Mouse (Mus musculus): Measurements from ENCODE around the gene Kcnk4. TPM values are rescaled to one million over a fixed set of nuclear protein-coding genes. Genes with fewer than 3 reads are reported as not detected.

The Kcnk4 gene
- total RNA-seq (2014; fragmentation: Nextera tagmentation), result not detected in 2 replicates
- total RNA-seq (2017), result 0.23 TPM in 1 of 2 replicates, not detected in the other
- polyA plus RNA-seq (2012), result 0.05 TPM in 1 of 2 replicates, not detected in the other

- peaks cover 19% of the 10 kb centered on the region for H3K36me3 ChIP-seq (replicated peaks)
- DNase-seq (ENCODE audit: low spot score) (no peak), ATAC-seq (ENCODE audit: extremely low read depth, insufficient number of reproducible peaks, low FRiP score, poor library complexity, severe bottlenecking) (no peak)
- H3K9me3 ChIP-seq (replicated peaks), result peaks cover 8% of the 10 kb centered on the region
- H3K27me3 ChIP-seq (ENCODE audit: insufficient read depth, low read length), result peaks cover 50% of the 10 kb centered on the region
- peaks cover 7% of the 10 kb centered on the region for H3K4me1 ChIP-seq (ENCODE audit: insufficient read depth, low read depth, low read length)
- peak within 1 kb of the TSS; percentile 33; the same call in 1 of the 2 replicates for H3K4me3 ChIP-seq (ENCODE audit: low read depth, low read length)
- TF ChIP-seq GATA1 (IDR thresholded peaks at IDR 0.05; ENCODE audit: borderline replicate concordance, low read length), result no peak
- TF ChIP-seq TAL1 (conservative IDR thresholded peaks at IDR 0.05; ENCODE audit: low read depth, low read length), result no peak
- no peak for TF ChIP-seq POLR2AphosphoS5 (IDR thresholded peaks at IDR 0.05; ENCODE audit: insufficient replicate concordance, low read depth, low read length)
- TF ChIP-seq GATA2 (IDR thresholded peaks at IDR 0.05; ENCODE audit: borderline replicate concordance, low read depth, low read length), result no peak
- TF ChIP-seq CTCF (IDR thresholded peaks at IDR 0.05; ENCODE audit: low read depth, low read length), result no peak
These were observed at the start of gene Kcnk4 for GRCm38 (mm10) chr19:6934195-6934977. TSS of gene Kcnk4 (minus strand) at chr19:6934515.

- TF ChIP-seq POLR2AphosphoS5 (IDR thresholded peaks at IDR 0.05; ENCODE audit: insufficient replicate concordance, low read depth, low read length) (no peak), TAL1 (conservative IDR thresholded peaks at IDR 0.05; ENCODE audit: low read depth, low read length) (no peak), GATA1 (IDR thresholded peaks at IDR 0.05; ENCODE audit: borderline replicate concordance, low read length) (no peak), GATA2 (IDR thresholded peaks at IDR 0.05; ENCODE audit: borderline replicate concordance, low read depth, low read length) (no peak), CTCF (IDR thresholded peaks at IDR 0.05; ENCODE audit: low read depth, low read length) (no peak)
- no peaks in the 10 kb centered on the region for H3K9me3 ChIP-seq (replicated peaks)
- no peak overlapping the region for H3K4me3 ChIP-seq (ENCODE audit: low read depth, low read length)
- no peaks in the 10 kb centered on the region for H3K27me3 ChIP-seq (ENCODE audit: insufficient read depth, low read length)
- no peak for ATAC-seq (ENCODE audit: extremely low read depth, insufficient number of reproducible peaks, low FRiP score, poor library complexity, severe bottlenecking)
- peaks cover 63% of the 10 kb centered on the region for H3K4me1 ChIP-seq (ENCODE audit: insufficient read depth, low read depth, low read length)
- DNase-seq (ENCODE audit: low spot score), result no peak
- peaks cover 55% of the 10 kb centered on the region for H3K36me3 ChIP-seq (replicated peaks)
These were observed 49.3 kb upstream of the Kcnk4 start for GRCm38 (mm10) chr19:6983621-6984020.

GRCm38 (mm10) chr19:6981465-6981864, 47.1 kb upstream of the Kcnk4 start:
- no peak for TF ChIP-seq GATA1 (IDR thresholded peaks at IDR 0.05; ENCODE audit: borderline replicate concordance, low read length)
- TF ChIP-seq TAL1 (conservative IDR thresholded peaks at IDR 0.05; ENCODE audit: low read depth, low read length), result no peak
- TF ChIP-seq POLR2AphosphoS5 (IDR thresholded peaks at IDR 0.05; ENCODE audit: insufficient replicate concordance, low read depth, low read length), result no peak
- no peak for TF ChIP-seq CTCF (IDR thresholded peaks at IDR 0.05; ENCODE audit: low read depth, low read length)
- TF ChIP-seq GATA2 (IDR thresholded peaks at IDR 0.05; ENCODE audit: borderline replicate concordance, low read depth, low read length), result no peak
- H3K4me1 ChIP-seq (ENCODE audit: insufficient read depth, low read depth, low read length), result peaks cover 66% of the 10 kb centered on the region
- H3K4me3 ChIP-seq (ENCODE audit: low read depth, low read length), result peak overlapping the region; percentile 76; the same call in 1 of the 2 replicates
- no peak for ATAC-seq (ENCODE audit: extremely low read depth, insufficient number of reproducible peaks, low FRiP score, poor library complexity, severe bottlenecking)
- H3K9me3 ChIP-seq (replicated peaks), result no peaks in the 10 kb centered on the region
- peaks cover 72% of the 10 kb centered on the region for H3K36me3 ChIP-seq (replicated peaks)
- DNase-seq (ENCODE audit: low spot score), result no peak
- H3K27me3 ChIP-seq (ENCODE audit: insufficient read depth, low read length), result no peaks in the 10 kb centered on the region

GRCm38 (mm10) chr19:6980381-6981093, 46.2 kb upstream of the Kcnk4 start, which contains the start of gene Fkbp2:
TSS of gene Fkbp2 (minus strand) at chr19:6980501.
- H3K4me1 ChIP-seq (ENCODE audit: insufficient read depth, low read depth, low read length), result peaks cover 66% of the 10 kb centered on the region

GRCm38 (mm10) chr19:6979486-6980380, 45.4 kb upstream of the Kcnk4 start:
- Histone ChIP-seq H3K27me3 (ENCODE audit: insufficient read depth, low read length) (no peaks in the 10 kb centered on the region), H3K4me1 (ENCODE audit: insufficient read depth, low read depth, low read length) (peaks cover 65% of the 10 kb centered on the region), H3K9me3 (replicated peaks) (no peaks in the 10 kb centered on the region), H3K36me3 (replicated peaks) (peaks cover 62% of the 10 kb centered on the region), H3K4me3 (ENCODE audit: low read depth, low read length) (peak overlapping the region; percentile 76)
- ATAC-seq (ENCODE audit: extremely low read depth, insufficient number of reproducible peaks, low FRiP score, poor library complexity, severe bottlenecking) (peak; percentile 90), DNase-seq (ENCODE audit: low spot score) (peak; percentile 78)
- TF ChIP-seq GATA2 (IDR thresholded peaks at IDR 0.05; ENCODE audit: borderline replicate concordance, low read depth, low read length), result no peak
- TF ChIP-seq CTCF (IDR thresholded peaks at IDR 0.05; ENCODE audit: low read depth, low read length), result peak; percentile 36; the same call in 1 of the 2 replicates

More at GRCm38 (mm10) chr19:6980381-6981093, 46.2 kb upstream of the Kcnk4 start, which contains the start of gene Fkbp2:
- Histone ChIP-seq H3K36me3 (replicated peaks) (peaks cover 70% of the 10 kb centered on the region), H3K27me3 (ENCODE audit: insufficient read depth, low read length) (no peaks in the 10 kb centered on the region), H3K4me3 (ENCODE audit: low read depth, low read length) (peak within 1 kb of the TSS; percentile 76), H3K9me3 (replicated peaks) (no peaks in the 10 kb centered on the region)
- no peak for TF ChIP-seq CTCF (IDR thresholded peaks at IDR 0.05; ENCODE audit: low read depth, low read length)
- TF ChIP-seq POLR2AphosphoS5 (IDR thresholded peaks at IDR 0.05; ENCODE audit: insufficient replicate concordance, low read depth, low read length), result 0 out of 2 replicates have a peak, but pooled peaks have one; percentile 52
- ATAC-seq (ENCODE audit: extremely low read depth, insufficient number of reproducible peaks, low FRiP score, poor library complexity, severe bottlenecking), result peak; percentile 59
- peak; percentile 86 for DNase-seq (ENCODE audit: low spot score)
